Mouse (Mus musculus) brain, embryonic 14.5 days (tissue): ENCODE measurements around the gene Adamts5.

Source experiments
- CTCF ChIP-seq: fragments of 200-500 bp; IDR thresholded peaks from 2 replicates; pipeline ENCODE4 v1.5.1; 2012; ENCODE audit warnings: inconsistent platforms, mild to moderate bottlenecking, moderate library complexity, borderline replicate concordance; ENCODE audit not compliant: insufficient read depth, insufficient read length; ENCODE audit errors: extremely low read depth
- POLR2A ChIP-seq: fragments of 200-500 bp; IDR thresholded peaks from 2 replicates; pipeline ENCODE4 v1.6.1; 2012; ENCODE audit warnings: mild to moderate bottlenecking, inconsistent platforms, borderline replicate concordance; ENCODE audit not compliant: poor library complexity, insufficient read depth, insufficient read length, severe bottlenecking; ENCODE audit errors: extremely low read depth

DNA sequence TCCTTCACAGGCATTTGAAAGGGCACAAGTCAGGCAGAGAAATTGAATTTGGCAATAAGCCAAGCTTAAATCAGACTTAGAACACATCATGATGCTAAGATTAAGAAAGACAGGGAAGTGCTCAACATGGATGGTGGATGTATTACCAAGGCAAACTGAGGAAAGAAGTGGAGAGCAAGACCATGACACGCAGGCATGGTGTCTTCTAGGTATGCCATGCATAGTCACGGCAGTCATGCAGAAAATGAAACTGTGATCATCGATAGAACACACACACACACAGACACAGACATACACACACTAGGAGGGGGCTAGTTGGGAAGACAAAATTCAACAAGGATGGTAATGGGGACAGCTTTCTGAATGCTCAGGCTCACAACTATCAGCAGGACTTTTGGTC lies 3.8 kb downstream of the Adamts5 start:
- no peak for TF ChIP-seq CTCF
- no peak for TF ChIP-seq POLR2A
